Mouse (Mus musculus): ENCODE data around the gene Rsl1.
"Not testable (repeated sequence)": the region's sequence is repeated elsewhere in the genome, so short reads cannot be mapped to it uniquely, and the experiment has no call there.

The Rsl1 gene

DNA sequence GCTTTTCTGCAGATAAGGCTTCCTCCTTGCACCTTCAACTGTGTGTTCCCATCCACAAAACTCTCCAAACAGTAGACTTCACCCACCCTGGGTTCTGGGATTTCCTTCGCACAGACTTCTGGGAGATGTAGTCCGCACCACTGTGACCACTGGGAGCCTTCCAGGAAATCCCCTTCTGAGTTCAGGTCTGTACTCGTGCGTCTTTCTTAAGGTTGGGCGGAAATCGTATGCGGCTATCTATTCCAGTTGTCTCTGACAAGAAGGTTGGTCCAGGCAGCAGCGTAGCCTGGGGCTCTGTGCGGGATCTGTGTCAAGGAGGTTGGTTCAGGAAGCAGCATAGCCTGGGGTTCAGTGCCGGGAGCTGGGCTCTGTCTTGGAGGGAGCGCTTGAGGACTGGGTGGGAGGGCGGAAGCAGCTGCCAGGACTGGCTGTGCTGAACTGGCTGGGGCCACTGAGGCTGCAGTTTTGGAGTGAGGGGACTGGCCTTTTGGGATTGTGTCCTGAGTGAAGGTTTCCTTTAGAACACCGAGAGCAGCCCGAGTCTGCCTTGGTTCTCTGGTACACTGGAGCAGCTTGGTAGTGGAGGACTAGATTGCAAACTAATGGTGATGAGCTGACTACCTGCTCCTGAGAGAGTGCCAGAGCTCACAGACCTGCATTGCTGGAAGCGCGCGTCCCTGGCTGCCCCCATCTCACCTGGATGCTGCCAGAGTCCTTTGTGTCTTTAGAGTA, at the start of gene Rsl1:
Rsl1 (plus strand) TSS at position 192 of the 732 bp plus-strand sequence.
- peak; percentile 24 for DNase-seq (ENCODE audit: low spot score)

GRCm38 (mm10) chr13:67124460-67124859, 48.5 kb upstream of the Rsl1 start:
- no peak for DNase-seq (ENCODE audit: low spot score)

- not testable (repeated sequence) for DNase-seq (ENCODE audit: low spot score)
Measured at GRCm38 (mm10) chr13:67127507-67127906, 45.5 kb upstream of the Rsl1 start.

DNA sequence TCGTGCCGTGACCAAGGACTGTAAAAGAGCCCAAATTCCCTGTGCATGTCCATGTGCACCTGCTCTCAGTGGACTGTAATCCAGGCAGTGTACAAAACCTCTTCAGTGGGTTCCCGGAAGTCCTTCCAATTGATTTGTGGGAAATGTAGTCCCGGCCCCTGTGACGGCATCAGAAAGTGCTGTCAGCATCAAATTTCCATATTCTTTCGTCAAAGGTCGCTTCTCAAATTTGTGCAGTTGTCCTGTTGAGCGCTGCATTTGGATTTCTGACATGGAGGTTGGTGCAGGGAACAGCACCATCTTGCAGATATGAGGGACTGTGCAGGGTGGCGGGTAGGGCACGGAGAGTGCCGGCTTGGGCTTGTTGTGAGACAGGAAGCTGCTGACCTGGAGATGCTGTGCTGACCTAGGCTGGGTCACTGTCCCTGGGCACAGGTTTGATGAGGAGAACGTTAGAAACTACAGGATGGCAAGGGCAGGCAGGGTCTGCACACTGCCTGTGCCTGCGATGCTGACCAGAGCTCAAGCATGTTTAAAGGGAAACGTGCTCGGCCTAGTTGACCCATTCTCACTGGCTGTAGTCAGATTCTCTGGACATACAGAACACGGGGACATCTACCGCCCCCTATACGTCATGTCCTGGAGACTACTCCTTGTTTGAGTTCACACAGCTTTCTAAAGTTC, 44.8 kb upstream of the Rsl1 start:
- no peak for DNase-seq (ENCODE audit: low spot score)

- DNase-seq (ENCODE audit: low spot score) = not testable (repeated sequence)
Measured at GRCm38 (mm10) chr13:67166122-67166521, 6.9 kb upstream of the Rsl1 start.

DNA sequence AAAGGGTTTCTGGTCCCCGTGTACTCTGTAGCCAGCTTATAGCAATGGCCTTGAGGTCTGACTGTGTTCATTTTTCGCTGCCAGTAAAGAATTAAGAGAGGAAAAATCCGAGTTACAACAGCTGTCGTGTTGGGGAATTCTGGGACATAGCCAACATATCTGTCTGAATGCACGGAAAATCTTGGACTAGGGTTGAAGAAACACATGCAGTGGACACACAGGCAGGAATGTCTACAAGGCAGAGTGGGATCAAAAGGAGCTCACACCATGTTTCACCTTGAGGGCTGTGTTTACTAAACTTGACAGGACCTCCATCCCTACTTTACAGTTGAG, 707 bp downstream of the Rsl1 start:
- DNase-seq (ENCODE audit: low spot score) = no peak

DNA sequence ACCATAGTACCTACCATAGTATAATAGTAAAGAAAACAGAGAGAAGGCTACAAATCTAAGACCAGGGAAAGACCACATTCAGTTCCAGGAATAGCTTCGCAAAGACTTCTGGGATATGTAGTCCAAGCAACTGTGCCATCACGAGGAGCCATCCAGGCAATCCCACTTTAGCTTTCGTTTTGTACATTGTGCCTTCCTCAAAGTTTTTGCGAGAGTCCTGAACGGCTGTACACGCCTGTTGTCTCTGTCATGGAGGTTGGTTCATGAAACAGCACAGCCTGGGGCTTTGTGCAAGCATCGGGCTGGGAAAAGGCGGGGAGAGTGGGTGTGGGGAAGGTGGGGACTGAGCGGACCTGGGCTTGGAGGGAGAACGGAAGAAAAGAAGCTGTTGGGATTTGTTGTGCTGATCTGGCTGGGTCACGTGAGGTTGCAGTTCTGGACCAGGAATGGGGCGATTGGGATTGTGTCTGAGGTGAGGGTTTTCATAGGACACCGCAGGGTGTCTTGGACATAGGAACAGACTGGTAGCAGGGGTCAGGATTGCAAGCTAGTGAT, 21.4 kb downstream of the Rsl1 start, which contains the start of gene Zfp455:
Zfp455 (plus strand) TSS at position 167 of the 555 bp plus-strand sequence.
- no peak for DNase-seq (ENCODE audit: low spot score)

GRCm38 (mm10) chr13:67201656-67202055, 28.7 kb downstream of the Rsl1 start:
- DNase-seq (ENCODE audit: low spot score) = no peak

DNA sequence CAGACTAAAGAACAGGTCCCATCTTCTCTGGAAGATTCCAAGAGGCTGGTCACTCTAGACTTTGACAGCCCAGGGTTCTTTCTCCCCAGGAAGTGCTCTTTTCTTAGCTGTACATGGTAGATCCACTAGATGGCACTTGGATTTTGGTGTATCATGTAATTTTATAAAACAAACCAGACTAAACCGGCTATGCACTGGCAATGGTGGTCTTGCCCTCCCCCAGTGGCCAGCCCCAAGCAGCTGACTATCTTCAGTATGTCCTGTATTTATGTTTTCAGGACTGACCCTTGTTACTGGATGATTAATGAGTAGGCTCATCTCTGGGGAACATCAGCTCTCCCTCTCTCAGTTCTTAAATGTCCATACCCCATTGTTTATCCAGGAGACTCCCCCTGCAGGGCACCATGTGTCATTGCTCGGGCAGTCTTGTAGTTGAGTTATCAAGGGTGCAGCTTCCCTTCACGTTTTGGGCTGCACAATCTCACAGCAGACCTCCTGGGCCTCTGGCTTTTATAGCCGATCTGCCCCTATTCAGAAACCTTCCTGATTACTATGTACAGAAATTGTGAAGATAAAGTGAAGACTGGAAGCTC, 41.1 kb downstream of the Rsl1 start:
- DNase-seq (ENCODE audit: low spot score) = no peak
